Mouse (Mus musculus) cortical plate, adult 2 months (tissue): ENCODE data around the gene Cstad. TPM values are rescaled to one million over a fixed set of nuclear protein-coding genes. Genes with fewer than 3 reads are reported as not detected.

Experiments used
- H3K27ac ChIP-seq: fragments of 200-500 bp; 2 replicates; pipeline ENCODE4 v1.5.1; 2012; ENCODE audit warnings: low read length, control low read depth, inconsistent platforms; ENCODE audit not compliant: insufficient read depth
- H3K4me1 ChIP-seq: fragments of 200-500 bp; 2 replicates; pipeline ENCODE4 v1.6.1; 2011; ENCODE audit warnings: low read length; ENCODE audit not compliant: control insufficient read depth, insufficient read depth
- H3K4me3 ChIP-seq: fragments of 200-500 bp; 2 replicates; pipeline ENCODE4 v1.5.1; 2011; ENCODE audit warnings: mild to moderate bottlenecking, low read length, control low read depth; ENCODE audit not compliant: insufficient read depth
- CTCF ChIP-seq: fragments of 200-500 bp; IDR thresholded peaks from 2 replicates; pipeline ENCODE4 v1.5.1; 2011; ENCODE audit warnings: mild to moderate bottlenecking, control low read depth, low read length; ENCODE audit not compliant: insufficient read depth; ENCODE audit errors: extremely low read depth
- POLR2A ChIP-seq: fragments of 200-500 bp; IDR thresholded peaks from 2 replicates; pipeline ENCODE4 v1.6.1; 2011; ENCODE audit warnings: mild to moderate bottlenecking, low read length, control low read depth; ENCODE audit not compliant: insufficient read depth; ENCODE audit errors: extremely low read depth
- polyA plus RNA-seq: library from polyadenylated mRNA; depleted of rRNA; stranded (reverse); fragments of >200 nt; gene quantifications from 2 replicates; pipeline ENCODE4 v1.2.3, GENCODE M21; 2012

Gene Cstad
- polyA plus RNA-seq, 1 experiment: 5.3 TPM

GRCm38 (mm10) chr2:30562553-30562952 lies 32.3 kb upstream of the Cstad start:
- Histone ChIP-seq H3K4me1 (no peaks in the 10 kb centered on the region), H3K27ac (no peak overlapping the region), H3K4me3 (no peak overlapping the region)
- TF ChIP-seq POLR2A (no peak), CTCF (no peak)

- no peaks in the 10 kb centered on the region for H3K4me1 ChIP-seq
- no peak overlapping the region for H3K4me3 ChIP-seq
- TF ChIP-seq CTCF (no peak), POLR2A (no peak)
These were observed 23.2 kb upstream of the Cstad start for GRCm38 (mm10) chr2:30571647-30572046.

GRCm38 (mm10) chr2:30573522-30573921 lies 21.3 kb upstream of the Cstad start:
- TF ChIP-seq POLR2A (no peak), CTCF (no peak)
- no peak overlapping the region for H3K27ac ChIP-seq
- H3K4me1 ChIP-seq: no peaks in the 10 kb centered on the region
- H3K4me3 ChIP-seq: no peak overlapping the region

More at GRCm38 (mm10) chr2:30571647-30572046, 23.2 kb upstream of the Cstad start:
- no peak overlapping the region for H3K27ac ChIP-seq

GRCm38 (mm10) chr2:30577010-30577409 lies 17.8 kb upstream of the Cstad start:
- H3K4me1 ChIP-seq: no peaks in the 10 kb centered on the region
- TF ChIP-seq CTCF (no peak), POLR2A (no peak)
- H3K27ac ChIP-seq: no peak overlapping the region
- H3K4me3 ChIP-seq: no peak overlapping the region

- Histone ChIP-seq H3K4me3 (no peak overlapping the region), H3K4me1 (no peaks in the 10 kb centered on the region)
These were observed 16.8 kb upstream of the Cstad start for GRCm38 (mm10) chr2:30578006-30578405.

GRCm38 (mm10) chr2:30587161-30587560 lies 7.7 kb upstream of the Cstad start:
- no peaks in the 10 kb centered on the region; the same call in 1 of the 2 replicates for H3K4me1 ChIP-seq
- no peak overlapping the region for H3K27ac ChIP-seq
- H3K4me3 ChIP-seq: no peak overlapping the region
- no peak for TF ChIP-seq CTCF

More at GRCm38 (mm10) chr2:30578006-30578405, 16.8 kb upstream of the Cstad start:
- H3K27ac ChIP-seq: no peak overlapping the region
- no peak for TF ChIP-seq POLR2A
- no peak for TF ChIP-seq CTCF

- TF ChIP-seq CTCF (no peak), POLR2A (no peak)
- Histone ChIP-seq H3K4me1 (peaks cover under 1% of the 10 kb centered on the region; the same call in 1 of the 2 replicates), H3K27ac (no peak overlapping the region), H3K4me3 (no peak overlapping the region)
These were observed 7.2 kb upstream of the Cstad start for GRCm38 (mm10) chr2:30587671-30588070.

- Histone ChIP-seq H3K4me1 (peaks cover 12% of the 10 kb centered on the region), H3K4me3 (no peak overlapping the region), H3K27ac (no peak overlapping the region)
- TF ChIP-seq CTCF (no peak), POLR2A (no peak)
These were observed 5.8 kb upstream of the Cstad start for GRCm38 (mm10) chr2:30588985-30589511.

GRCm38 (mm10) chr2:30589781-30590180 lies 5.1 kb upstream of the Cstad start:
- no peak overlapping the region for H3K27ac ChIP-seq
- TF ChIP-seq CTCF (no peak), POLR2A (no peak)
- no peak overlapping the region for H3K4me3 ChIP-seq
- H3K4me1 ChIP-seq: peaks cover 14% of the 10 kb centered on the region

GRCm38 (mm10) chr2:30590909-30591308 lies 3.9 kb upstream of the Cstad start:
- Histone ChIP-seq H3K27ac (0 out of 2 replicates have a peak overlapping the region, but pooled peaks have one; percentile 14), H3K4me3 (no peak overlapping the region), H3K4me1 (peaks cover 16% of the 10 kb centered on the region)
- TF ChIP-seq CTCF: no peak
- TF ChIP-seq POLR2A: peak; percentile 49; the same call in 1 of the 2 replicates
